Mouse (Mus musculus): Measurements from ENCODE around the gene Sec16a.

- TF ChIP-seq POLR2A (IDR thresholded peaks at IDR 0.05; ENCODE audit: insufficient read depth, low read length) (no peak), EP300 (IDR thresholded peaks at IDR 0.05; ENCODE audit: insufficient read depth, low read depth, low read length) (no peak)
These were observed 27.9 kb downstream of the Sec16a start for GRCm38 (mm10) chr2:26417066-26417465.
